Mouse (Mus musculus): Measurements from ENCODE around the gene Spem1.

- peak; percentile 17 for TF ChIP-seq CTCF (IDR thresholded peaks at IDR 0.05; ENCODE audit: low read depth)
- TF ChIP-seq EP300 (IDR thresholded peaks at IDR 0.05; ENCODE audit: low read depth): no peak
Observed at GRCm38 (mm10) chr11:69795168-69795982, 26.6 kb downstream of the Spem1 start, which contains the start of gene Chrnb1.
